Mouse (Mus musculus): ENCODE results near the gene Sgf29. TPM values are rescaled to one million over a fixed set of nuclear protein-coding genes. Genes with fewer than 3 reads are reported as not detected.

Sgf29 gene
- polyA plus RNA-seq, 1 experiment, result 68.8 TPM

DNA sequence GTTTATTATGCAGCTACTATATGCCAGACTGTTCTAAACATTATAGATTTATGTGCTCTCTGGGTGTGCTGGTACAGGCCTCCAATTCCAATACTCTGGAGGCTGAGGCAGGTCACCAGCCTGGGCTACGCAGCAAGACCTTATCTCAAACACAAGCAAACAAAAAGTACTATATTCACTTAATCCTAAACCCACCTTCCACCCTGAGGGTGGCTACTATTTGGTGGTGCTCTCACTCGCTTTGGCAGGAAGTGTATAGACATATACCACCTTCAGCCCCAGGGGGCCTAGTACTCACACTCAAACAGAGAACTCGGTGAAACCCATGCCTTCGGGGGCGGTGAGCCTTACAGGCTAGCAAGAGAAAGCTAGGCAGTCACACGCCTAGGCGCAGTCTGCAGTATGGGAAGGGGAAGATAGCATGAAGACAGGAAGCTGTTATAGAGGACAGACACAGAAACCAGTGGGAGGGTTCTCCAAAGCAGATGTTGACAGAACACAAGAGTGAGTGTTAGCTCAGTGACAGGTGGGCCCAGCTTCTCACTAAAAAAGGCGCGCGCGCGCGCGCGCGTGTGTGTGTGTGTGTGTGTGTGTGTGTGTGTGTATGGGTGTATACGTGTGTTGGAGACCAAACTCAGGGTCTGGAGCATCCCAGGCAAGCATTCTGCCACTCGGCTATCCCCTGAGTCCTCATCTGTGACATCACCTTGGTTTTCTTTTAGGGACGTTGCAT lies 58.5 kb downstream of the Sgf29 start, which contains the start of gene Coro1a:
Gene Coro1a, minus strand, starts transcription at position 346 of the 733 bp plus-strand sequence.
- no peak for TF ChIP-seq GATA1 (IDR thresholded peaks at IDR 0.05; ENCODE audit: low read length)

GRCm38 (mm10) chr7:126708175-126708952 lies 59.3 kb downstream of the Sgf29 start:
- no peak for TF ChIP-seq GATA1 (IDR thresholded peaks at IDR 0.05; ENCODE audit: low read length)

GRCm38 (mm10) chr7:126710266-126710665 lies 61.2 kb downstream of the Sgf29 start:
- TF ChIP-seq GATA1 (IDR thresholded peaks at IDR 0.05; ENCODE audit: low read length), result no peak

- no peak for TF ChIP-seq GATA1 (IDR thresholded peaks at IDR 0.05; ENCODE audit: low read length)
Measured at GRCm38 (mm10) chr7:126711910-126712309, 62.8 kb downstream of the Sgf29 start.

GRCm38 (mm10) chr7:126715679-126716078 lies 66.6 kb downstream of the Sgf29 start:
- no peak for TF ChIP-seq GATA1 (IDR thresholded peaks at IDR 0.05; ENCODE audit: low read length)

DNA sequence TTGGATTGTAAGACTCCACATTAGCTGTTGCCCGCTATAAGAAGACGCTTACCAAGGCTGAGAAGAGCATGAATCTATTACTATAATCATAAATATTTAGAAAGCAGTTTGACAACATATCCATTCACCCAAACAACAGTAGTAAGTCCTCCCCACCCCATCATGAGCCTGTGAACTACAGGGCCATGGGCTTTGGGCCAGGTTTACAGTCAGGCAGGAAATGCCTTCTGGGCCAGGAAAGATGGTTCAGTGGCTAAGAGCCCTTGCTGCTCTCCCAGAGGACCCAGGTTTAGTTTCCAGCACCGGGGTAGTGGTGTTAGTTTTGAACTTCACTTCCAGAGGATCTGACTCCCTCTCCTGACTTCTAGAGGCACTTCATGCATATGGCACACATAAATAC lies 68.5 kb downstream of the Sgf29 start:
- no peak for TF ChIP-seq GATA1 (IDR thresholded peaks at IDR 0.05; ENCODE audit: low read length)

- TF ChIP-seq GATA1 (IDR thresholded peaks at IDR 0.05; ENCODE audit: low read length), result no peak
Measured at GRCm38 (mm10) chr7:126718787-126719337, 69.8 kb downstream of the Sgf29 start.

GRCm38 (mm10) chr7:126721635-126722034 lies 72.5 kb downstream of the Sgf29 start:
- TF ChIP-seq GATA1 (IDR thresholded peaks at IDR 0.05; ENCODE audit: low read length), result no peak

Other genes starting within 250 kb of the Sgf29 start
- not detected in 2 replicates for gene Cd19, start 234.4 kb upstream of the Sgf29 start, polyA plus RNA-seq (2012)
- gene Rabep2, start 220.6 kb upstream of the Sgf29 start, polyA plus RNA-seq (2012), result 30.3 and 38.5 TPM in 2 replicates
- not detected in 2 replicates for gene Atp2a1, start 186.2 kb upstream of the Sgf29 start, polyA plus RNA-seq (2012)
- 76.8 and 80.0 TPM in 2 replicates for gene Sh2b1, start 173.9 kb upstream of the Sgf29 start, polyA plus RNA-seq (2012)
- gene Tufm, start 161.9 kb upstream of the Sgf29 start, polyA plus RNA-seq (2012), result 56.0 and 136 TPM in 2 replicates
- gene Atxn2l, start 145.9 kb upstream of the Sgf29 start, polyA plus RNA-seq (2012), result 756 and 802 TPM in 2 replicates
- gene Eif3c, start 82.9 kb upstream of the Sgf29 start, polyA plus RNA-seq (2012), result 110 and 118 TPM in 2 replicates
- gene Apobr, start 64.4 kb upstream of the Sgf29 start, polyA plus RNA-seq (2012), result 0.21 and 0.26 TPM in 2 replicates
- gene Cln3, start 63.5 kb upstream of the Sgf29 start, polyA plus RNA-seq (2012), result 5.7 and 6.6 TPM in 2 replicates
- gene Il27, start 54.4 kb upstream of the Sgf29 start, polyA plus RNA-seq (2012), result not detected in 2 replicates
- gene Nupr1, start 18.4 kb upstream of the Sgf29 start, polyA plus RNA-seq (2012), result 5.6 and 7.9 TPM in 2 replicates
- not detected in 2 replicates for gene Sult1a1, start 27.1 kb downstream of the Sgf29 start, polyA plus RNA-seq (2012)
- gene Bola2, start 46.1 kb downstream of the Sgf29 start, polyA plus RNA-seq (2012), result 143 and 256 TPM in 2 replicates
- gene Slx1b, start 46.5 kb downstream of the Sgf29 start, polyA plus RNA-seq (2012), result 3.4 and 8.5 TPM in 2 replicates
- gene Coro1a, start 58.5 kb downstream of the Sgf29 start, polyA plus RNA-seq (2012), result 13.7 TPM in 2 replicates
- 35.7 and 44.2 TPM in 2 replicates for gene Mapk3, start 110.3 kb downstream of the Sgf29 start, polyA plus RNA-seq (2012)
- 3.3 and 3.7 TPM in 2 replicates for gene Gdpd3, start 117.0 kb downstream of the Sgf29 start, polyA plus RNA-seq (2012)
- gene Ypel3, start 127.6 kb downstream of the Sgf29 start, polyA plus RNA-seq (2012), result 29.3 and 38.2 TPM in 2 replicates
- 0.23 and 0.55 TPM in 2 replicates for gene Tbx6, start 132.2 kb downstream of the Sgf29 start, polyA plus RNA-seq (2012)
- gene Ppp4c, start 143.2 kb downstream of the Sgf29 start, polyA plus RNA-seq (2012), result 185 and 249 TPM in 2 replicates
- 0.35 and 0.56 TPM in 2 replicates for gene Fam57b, start 148.4 kb downstream of the Sgf29 start, polyA plus RNA-seq (2012)
- gene 4930451I11Rik, start 182.3 kb downstream of the Sgf29 start, polyA plus RNA-seq (2012), result not detected in 2 replicates
- gene Doc2a, start 198.1 kb downstream of the Sgf29 start, polyA plus RNA-seq (2012), result not detected in 2 replicates
- gene Hirip3, start 212.7 kb downstream of the Sgf29 start, polyA plus RNA-seq (2012), result 312 and 358 TPM in 2 replicates
- gene Ino80e, start 213.1 kb downstream of the Sgf29 start, polyA plus RNA-seq (2012), result 1,199 and 1,504 TPM in 2 replicates
- gene Taok2, start 235.4 kb downstream of the Sgf29 start, polyA plus RNA-seq (2012), result 210 and 262 TPM in 2 replicates

All from G1E-ER4 (cell line).